Mouse (Mus musculus): ENCODE data around the gene Olfr1441.

Gene Olfr1441

DNA sequence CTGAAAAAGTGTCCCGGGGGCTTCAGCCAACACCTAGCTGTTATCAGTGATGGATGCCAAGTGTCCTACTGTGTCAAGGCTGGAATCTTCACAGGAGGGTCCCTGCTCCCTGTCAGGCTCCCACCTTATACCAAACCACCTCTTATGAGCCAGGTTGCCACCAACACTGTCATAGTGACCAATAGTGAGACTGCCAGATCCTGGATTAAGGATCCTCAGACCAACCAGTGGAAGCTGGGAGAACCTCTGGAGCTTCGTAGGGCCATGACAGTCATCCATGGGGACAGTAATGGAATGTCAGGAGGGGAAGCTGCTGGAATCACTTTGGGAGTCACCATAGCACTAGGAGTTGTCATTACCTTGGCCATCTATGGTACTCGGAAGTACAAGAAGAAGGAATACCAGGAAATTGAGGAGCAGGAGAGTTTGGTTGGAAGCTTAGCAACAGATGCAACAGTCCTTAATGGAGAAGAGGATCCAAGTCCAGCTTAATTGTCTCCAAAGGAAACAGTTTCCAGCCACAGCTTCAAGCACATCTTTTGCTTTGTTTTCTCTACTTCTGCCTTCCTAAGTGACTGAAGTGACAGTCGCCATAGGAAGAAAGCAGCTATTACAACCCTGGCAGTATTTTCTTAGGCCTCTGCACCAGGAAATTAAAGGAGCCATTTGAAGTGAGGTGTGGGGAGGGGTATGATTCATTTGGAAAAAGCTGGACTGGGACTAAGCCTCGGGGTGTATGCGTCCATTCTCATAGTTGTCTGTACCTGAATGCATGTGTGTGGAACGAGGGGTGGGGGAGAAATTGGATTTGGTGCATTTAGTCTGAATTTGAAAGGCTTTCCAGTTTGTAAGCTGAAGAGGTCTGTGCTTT, 45.9 kb downstream of the Olfr1441 start:
- no peak for DNase-seq (ENCODE audit: low spot score)

DNA sequence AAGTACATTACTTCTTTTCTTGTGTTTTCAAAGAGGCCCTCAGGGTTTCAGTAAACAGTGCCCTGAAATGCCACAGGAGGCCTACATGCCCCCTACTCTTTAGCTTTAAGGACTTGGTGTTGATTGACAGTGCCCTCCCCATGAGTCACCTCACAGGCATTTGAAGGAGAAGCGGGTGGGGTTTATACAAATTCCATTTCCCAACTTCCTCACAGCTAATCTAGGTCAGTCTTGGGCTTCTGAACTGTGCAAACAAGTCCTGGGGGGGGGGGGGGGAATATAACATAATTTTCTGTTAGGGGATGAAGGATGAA, 46.4 kb downstream of the Olfr1441 start:
- DNase-seq (ENCODE audit: low spot score), result no peak

DNA sequence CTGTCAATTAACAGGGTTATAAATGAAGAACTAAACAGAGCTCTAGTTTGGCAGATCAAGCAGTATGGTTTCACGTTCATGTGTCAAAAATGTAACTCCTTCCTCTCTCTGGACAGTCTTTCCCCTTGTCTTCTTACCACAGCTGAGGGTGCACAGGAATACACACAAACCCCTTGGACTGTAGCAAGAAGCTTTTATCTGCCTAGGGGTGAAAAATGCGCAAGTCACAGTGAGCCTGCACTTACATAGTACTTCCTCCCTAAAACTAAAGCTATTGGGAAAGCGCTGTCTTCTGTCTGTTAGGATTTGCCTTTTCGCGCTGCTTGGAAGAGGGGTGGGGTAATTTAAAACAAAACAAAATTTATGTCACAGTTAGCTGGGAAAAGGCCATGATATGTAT, 46.9 kb downstream of the Olfr1441 start:
- no peak for DNase-seq (ENCODE audit: low spot score)

- no peak for DNase-seq (ENCODE audit: low spot score)
Measured at GRCm38 (mm10) chr19:12464674-12465073, 47.4 kb downstream of the Olfr1441 start.

GRCm38 (mm10) chr19:12465530-12466144, 48.4 kb downstream of the Olfr1441 start:
- no peak for DNase-seq (ENCODE audit: low spot score)

DNA sequence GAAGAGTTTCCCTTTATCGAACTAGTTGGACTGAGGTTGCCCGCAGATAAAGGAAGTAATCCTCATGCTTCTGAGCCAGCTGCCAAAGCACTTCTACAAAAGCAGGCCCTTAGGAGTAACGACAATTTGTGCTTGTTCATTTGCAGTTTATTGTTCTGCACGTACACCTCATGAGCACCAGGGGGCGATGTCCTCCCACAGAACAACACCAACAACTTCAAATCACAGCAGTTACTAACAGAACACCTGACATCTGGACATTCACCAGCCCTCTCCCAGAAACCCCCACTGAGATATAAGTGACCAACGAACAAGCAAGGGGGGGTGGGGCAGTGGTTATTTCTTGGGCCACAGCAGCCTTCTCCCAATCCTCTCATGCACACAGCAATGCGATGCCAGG, 49.0 kb downstream of the Olfr1441 start:
- peak; percentile 73 for DNase-seq (ENCODE audit: low spot score)

DNA sequence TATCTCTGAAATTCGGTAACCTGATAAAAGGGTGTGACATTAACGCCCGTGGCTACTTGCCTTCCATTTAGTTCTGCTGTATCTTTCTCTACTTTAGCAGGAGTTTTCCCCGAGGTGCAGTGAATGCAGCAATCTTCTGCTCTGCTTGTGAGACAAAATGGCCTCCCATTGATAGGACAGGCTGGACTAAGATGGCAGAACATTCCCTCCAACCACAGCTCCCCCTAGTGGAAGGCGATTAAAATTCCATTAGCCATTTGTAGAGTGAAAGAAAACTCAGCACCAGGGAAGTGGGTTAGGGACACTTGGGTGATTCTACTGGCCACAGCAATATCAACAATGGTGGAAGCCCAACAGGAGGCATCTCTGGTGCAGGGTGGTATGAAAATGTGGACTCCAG, 50.2 kb downstream of the Olfr1441 start:
- no peak for DNase-seq (ENCODE audit: low spot score)

- no peak for DNase-seq (ENCODE audit: low spot score)
Measured at GRCm38 (mm10) chr19:12471866-12472265, 54.6 kb downstream of the Olfr1441 start.

DNA sequence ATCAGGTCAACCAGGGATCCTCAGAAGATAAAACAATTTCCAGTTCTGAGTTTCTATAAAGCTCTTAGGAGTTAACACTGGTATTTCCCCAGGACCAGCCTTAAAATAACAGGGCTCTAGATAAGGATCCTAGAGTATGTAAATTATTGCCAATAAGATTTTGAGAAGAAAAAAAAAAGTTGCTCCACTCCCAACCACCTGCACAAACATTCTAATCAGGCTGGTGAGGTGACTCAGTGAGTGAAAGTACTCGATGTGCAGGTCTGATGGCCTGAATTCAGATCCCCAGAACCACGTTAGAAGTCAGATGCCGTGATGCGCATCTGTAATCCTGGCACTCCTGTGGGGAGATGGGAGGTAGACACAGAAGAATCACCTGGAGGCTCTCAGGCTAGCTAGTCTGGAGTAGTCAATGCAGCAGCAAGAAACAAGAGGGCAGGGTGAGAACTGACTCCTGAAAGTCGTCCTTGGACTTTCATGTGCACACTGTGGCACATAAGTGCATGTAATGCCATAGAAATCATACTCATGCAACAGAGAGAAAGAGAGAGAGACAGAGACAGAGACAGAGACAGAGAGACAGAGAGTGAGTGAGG, 55.2 kb downstream of the Olfr1441 start:
- no peak for DNase-seq (ENCODE audit: low spot score)
